Mouse (Mus musculus) neural tube, embryonic 13.5 days (tissue): ENCODE results near the gene Ier5. TPM values are rescaled to one million over a fixed set of nuclear protein-coding genes. Genes with fewer than 3 reads are reported as not detected.
A peak's percentile ranks its signal among the peaks of the same experiment; 100 is the strongest.

Experiments
- ATAC-seq: fragments of 200-750 bp; cut with Nextera tagmentation; 2 replicates; pipeline ENCODE4 v1.8.0; 2017; ENCODE audit warnings: low read depth, mild to moderate bottlenecking, moderate TSS enrichment, moderate library complexity
- H3K27ac ChIP-seq: fragments of 300-500 bp; sonication (generic); replicated peaks from 2 replicates; pipeline ENCODE4 v1.5.1; 2015; ENCODE audit warnings: moderate library complexity, mild to moderate bottlenecking, inconsistent platforms
- H3K27me3 ChIP-seq: fragments of 300-500 bp; sonication (generic); 2 replicates; pipeline ENCODE4 v1.6.1; 2015; ENCODE audit warnings: mild to moderate bottlenecking, inconsistent platforms
- H3K36me3 ChIP-seq: fragments of 300-500 bp; sonication (generic); 2 replicates; pipeline ENCODE4 v1.6.1; 2015; ENCODE audit warnings: mild to moderate bottlenecking, inconsistent platforms
- H3K4me1 ChIP-seq: fragments of 300-500 bp; sonication (generic); replicated peaks from 2 replicates; pipeline ENCODE4 v1.6.1; 2015; ENCODE audit warnings: inconsistent platforms
- H3K4me2 ChIP-seq: fragments of 300-500 bp; sonication (generic); 2 replicates; pipeline ENCODE4 v1.6.1; 2015; ENCODE audit warnings: inconsistent platforms, mild to moderate bottlenecking, moderate library complexity
- H3K4me3 ChIP-seq: fragments of 300-500 bp; sonication (generic); 2 replicates; pipeline ENCODE4 v1.5.1; 2015; ENCODE audit warnings: mild to moderate bottlenecking, inconsistent platforms
- H3K9ac ChIP-seq: fragments of 300-500 bp; sonication (generic); 2 replicates; pipeline ENCODE4 v1.6.1; 2015; ENCODE audit warnings: moderate library complexity, mild to moderate bottlenecking, inconsistent platforms
- H3K9me3 ChIP-seq: fragments of 300-500 bp; sonication (generic); 2 replicates; pipeline ENCODE4 v1.6.1; 2016; ENCODE audit warnings: inconsistent platforms
- WGBS: fragments of 180-500 bp; shearing (Covaris S2); methylation state at CpG from one replicate; pipeline ENCODE4 v1.1.7; 2015; 5-methylcytosine and 5-hydroxymethylcytosine counted together
- polyA plus RNA-seq: library from polyadenylated mRNA; unstranded; fragments of >200 nt; fragmentation: Nextera tagmentation; extraction: Ambion mirVana; gene quantifications from 2 replicates; pipeline ENCODE4 v1.2.1, GENCODE M21; 2015

The Ier5 gene
- polyA plus RNA-seq, 1 experiment from 2014 or later = 7.5 TPM

DNA sequence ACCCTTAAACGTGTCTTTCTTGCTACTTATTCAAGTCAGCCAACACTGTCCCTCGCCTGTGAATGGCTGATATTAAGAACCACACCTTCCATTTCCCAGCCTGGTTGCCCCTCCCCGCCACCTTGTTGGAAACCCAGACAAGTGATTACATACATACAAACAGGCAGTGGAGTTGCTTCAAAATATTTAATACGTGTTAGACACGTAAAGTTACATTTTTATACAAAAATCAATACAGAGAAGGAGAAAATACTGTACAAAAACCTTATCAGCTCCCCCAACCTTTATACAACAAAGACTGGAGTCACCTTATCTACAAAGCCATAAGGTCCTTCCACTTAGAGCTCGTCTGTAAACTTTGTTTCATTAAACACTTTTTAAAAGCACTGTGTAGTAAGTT lies 2.1 kb downstream of the Ier5 start:
- Histone ChIP-seq H3K9ac (peak overlapping the region; percentile 100), H3K9me3 (no peaks in the 10 kb centered on the region), H3K4me3 (peak overlapping the region; percentile 99), H3K27ac (peak overlapping the region; percentile 89), H3K36me3 (no peaks in the 10 kb centered on the region), H3K4me2 (peak overlapping the region; percentile 86), H3K27me3 (no peaks in the 10 kb centered on the region), H3K4me1 (peaks cover 56% of the 10 kb centered on the region)
- ATAC-seq = no peak
- 33% methylated on average over 6 of the region's 6 CpGs for WGBS

DNA sequence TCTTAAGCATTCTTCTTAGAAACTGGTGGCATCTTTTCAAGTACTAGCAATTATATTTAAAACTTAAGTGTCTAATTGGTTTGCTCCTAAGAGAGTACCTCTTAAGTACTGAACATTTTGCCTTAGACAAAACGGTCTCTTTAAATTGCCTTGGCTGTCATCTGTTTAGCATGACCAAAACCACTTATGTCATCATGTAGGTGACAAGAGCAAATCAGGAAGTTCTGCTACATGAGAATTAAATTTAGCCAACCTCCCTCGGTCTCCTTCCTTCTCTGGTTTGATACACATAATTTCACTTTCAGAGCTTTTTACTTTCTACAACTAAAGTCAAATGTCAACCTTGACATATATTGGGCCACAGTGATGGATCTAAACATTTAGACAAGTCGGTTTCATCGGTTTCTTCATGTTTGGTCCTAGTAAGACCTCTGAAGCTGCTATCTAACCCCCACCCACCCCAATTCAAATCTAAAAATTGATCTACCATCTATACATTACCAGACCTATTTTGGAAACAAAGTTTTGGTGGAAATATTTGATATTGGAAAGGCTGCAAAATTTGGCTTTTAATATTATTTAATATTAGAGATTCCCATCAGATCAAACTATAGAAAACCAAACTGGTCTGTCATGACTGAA lies 2.7 kb downstream of the Ier5 start:
- Histone ChIP-seq H3K4me3 (peak overlapping the region; percentile 99), H3K36me3 (no peaks in the 10 kb centered on the region), H3K4me1 (peaks cover 62% of the 10 kb centered on the region), H3K27me3 (no peaks in the 10 kb centered on the region), H3K9me3 (no peaks in the 10 kb centered on the region), H3K9ac (peak overlapping the region; percentile 100; the same call in 1 of the 2 replicates), H3K27ac (no peak overlapping the region), H3K4me2 (peak overlapping the region; percentile 86)
- ATAC-seq = no peak
- 80% methylated on average over 4 of the region's 4 CpGs for WGBS

DNA sequence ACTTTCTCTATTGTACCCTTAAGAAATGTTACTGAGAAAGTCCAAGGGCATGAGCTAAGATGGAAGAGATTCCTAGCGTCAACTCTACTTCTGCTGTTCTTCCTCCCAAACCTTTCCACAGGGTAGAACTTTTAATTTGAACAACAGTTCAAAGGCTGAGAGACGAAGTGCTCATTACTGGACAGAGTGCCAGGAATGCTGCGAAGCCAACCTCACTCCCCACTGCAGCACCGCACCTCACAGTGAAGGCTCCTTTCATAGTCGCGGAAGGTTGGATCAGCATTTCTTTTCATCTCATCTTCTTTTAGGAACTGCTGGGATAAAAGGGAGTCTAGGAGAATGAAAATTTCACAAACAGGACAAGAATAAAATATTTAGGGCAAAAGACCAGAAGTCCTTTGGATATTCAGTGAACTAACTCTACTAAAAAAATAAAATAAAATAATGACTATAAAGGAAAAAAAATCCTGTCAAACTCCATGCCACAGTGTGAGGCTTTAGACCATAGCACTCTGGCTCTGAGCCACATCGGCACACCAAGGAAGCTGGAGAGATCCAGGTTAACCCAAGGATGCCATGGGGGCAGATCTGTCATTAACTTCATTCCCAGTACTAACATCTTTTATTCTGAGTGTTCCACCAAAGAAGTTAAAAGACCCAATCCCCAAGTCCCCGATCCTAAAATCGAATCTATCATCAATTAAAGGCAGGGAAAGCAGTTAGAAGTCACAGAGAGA lies 5.3 kb downstream of the Ier5 start:
- no peaks in the 10 kb centered on the region for H3K36me3 ChIP-seq
- H3K27me3 ChIP-seq = no peaks in the 10 kb centered on the region
- H3K27ac ChIP-seq = no peak overlapping the region
- no peaks in the 10 kb centered on the region for H3K9me3 ChIP-seq
- ATAC-seq = no peak
- H3K9ac ChIP-seq = no peak overlapping the region
- H3K4me2 ChIP-seq = no peak overlapping the region
- WGBS = 53% methylated on average over 9 of the region's 9 CpGs
- H3K4me1 ChIP-seq = peaks cover 63% of the 10 kb centered on the region
- H3K4me3 ChIP-seq = no peak overlapping the region

DNA sequence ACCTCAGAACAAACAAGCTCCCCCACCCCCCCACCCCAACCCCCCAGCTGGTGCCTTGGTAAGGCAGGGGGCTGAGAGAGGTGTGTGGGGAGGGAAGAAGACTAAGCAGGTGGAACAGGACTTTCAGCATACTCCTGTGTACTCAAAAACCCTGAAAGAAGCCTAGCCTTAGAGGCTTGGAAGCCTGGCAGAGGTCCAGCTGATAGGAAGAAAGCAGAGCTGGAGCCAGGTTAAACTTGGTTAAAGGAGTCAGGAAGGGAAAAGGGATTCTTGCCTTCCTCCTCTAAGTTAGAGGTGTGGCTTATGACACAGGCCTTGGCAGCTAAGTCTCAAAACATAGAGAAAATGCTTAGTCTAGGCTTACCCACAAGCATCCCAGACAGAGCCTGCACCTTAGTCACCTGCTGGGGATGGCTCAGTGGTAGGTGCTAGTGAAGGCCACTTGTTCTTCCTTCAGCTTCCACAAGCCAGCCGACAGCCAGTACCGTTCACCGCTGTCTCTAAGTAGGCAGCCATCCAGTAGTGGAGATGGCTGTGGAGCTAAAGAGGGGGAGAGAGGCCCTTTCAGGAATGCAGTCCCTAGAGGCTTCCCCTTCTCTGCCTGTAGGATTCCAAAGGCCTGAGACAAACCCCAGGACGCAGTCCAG lies 6.2 kb downstream of the Ier5 start:
- peak; percentile 34; the same call in 1 of the 2 replicates for ATAC-seq
- no peaks in the 10 kb centered on the region for H3K9me3 ChIP-seq
- H3K4me2 ChIP-seq = no peak overlapping the region
- WGBS = 30% methylated on average over 4 of the region's 4 CpGs
- no peaks in the 10 kb centered on the region for H3K36me3 ChIP-seq
- H3K27me3 ChIP-seq = no peaks in the 10 kb centered on the region
- H3K4me3 ChIP-seq = no peak overlapping the region
- H3K4me1 ChIP-seq = peaks cover 63% of the 10 kb centered on the region
- H3K9ac ChIP-seq = no peak overlapping the region
- 0 out of 2 replicates have a peak overlapping the region, but pooled peaks have one; percentile 79 for H3K27ac ChIP-seq

DNA sequence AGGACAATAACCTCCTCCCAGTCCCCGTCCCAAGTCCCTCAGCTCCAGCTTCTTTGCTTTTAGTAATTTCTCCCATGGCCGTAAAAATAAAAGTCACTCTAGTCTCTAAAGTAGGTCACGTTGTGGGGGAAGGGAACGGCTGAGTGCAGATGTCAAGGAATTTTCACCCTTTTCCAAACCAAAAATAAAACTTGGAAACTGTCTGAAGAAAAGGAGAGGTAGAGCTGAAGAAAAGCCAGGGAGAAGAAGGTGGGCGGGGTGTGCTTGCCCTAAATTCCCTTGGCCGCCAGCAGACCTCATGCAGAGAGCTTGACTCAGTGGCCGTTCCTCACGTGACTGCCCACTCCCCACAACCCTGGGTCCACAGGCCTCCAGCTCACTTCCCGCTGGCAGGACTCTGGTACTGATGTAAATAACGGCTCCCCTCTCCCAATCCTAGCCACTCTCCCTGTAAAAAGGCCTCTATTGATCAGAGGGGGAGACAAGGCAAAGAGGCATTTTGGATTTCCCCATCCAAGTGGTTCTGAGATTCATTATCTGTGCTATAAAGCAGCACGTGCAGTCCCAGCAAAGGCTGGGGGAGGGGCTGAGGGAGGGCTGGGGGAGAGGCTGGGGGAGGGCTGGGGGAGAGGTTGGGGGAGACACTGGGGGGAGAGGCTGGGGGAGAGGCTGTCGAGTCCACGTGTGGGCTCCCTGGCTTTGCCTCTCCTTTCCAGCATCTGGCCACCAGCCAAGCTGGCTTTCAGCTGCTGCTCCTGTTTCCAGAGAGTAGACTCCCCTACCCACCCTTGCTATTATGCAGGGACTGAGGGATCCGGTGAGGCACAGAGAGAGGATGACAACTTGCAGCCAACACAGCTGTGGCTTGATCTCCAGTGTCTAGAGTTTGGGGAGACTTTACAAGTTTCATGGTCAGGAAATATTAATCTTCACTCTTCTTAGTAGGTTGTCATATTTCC lies 7.3 kb downstream of the Ier5 start:
- H3K4me2 ChIP-seq = peak overlapping the region; percentile 22; the same call in 1 of the 2 replicates
- no peaks in the 10 kb centered on the region for H3K27me3 ChIP-seq
- WGBS = 13% methylated on average over 14 of the region's 14 CpGs
- H3K27ac ChIP-seq = peak overlapping the region; percentile 79
- peak; percentile 86 for ATAC-seq
- H3K4me1 ChIP-seq = peaks cover 56% of the 10 kb centered on the region
- no peaks in the 10 kb centered on the region for H3K9me3 ChIP-seq
- H3K36me3 ChIP-seq = no peaks in the 10 kb centered on the region
- H3K4me3 ChIP-seq = no peak overlapping the region
- H3K9ac ChIP-seq = peak overlapping the region; percentile 53; the same call in 1 of the 2 replicates

DNA sequence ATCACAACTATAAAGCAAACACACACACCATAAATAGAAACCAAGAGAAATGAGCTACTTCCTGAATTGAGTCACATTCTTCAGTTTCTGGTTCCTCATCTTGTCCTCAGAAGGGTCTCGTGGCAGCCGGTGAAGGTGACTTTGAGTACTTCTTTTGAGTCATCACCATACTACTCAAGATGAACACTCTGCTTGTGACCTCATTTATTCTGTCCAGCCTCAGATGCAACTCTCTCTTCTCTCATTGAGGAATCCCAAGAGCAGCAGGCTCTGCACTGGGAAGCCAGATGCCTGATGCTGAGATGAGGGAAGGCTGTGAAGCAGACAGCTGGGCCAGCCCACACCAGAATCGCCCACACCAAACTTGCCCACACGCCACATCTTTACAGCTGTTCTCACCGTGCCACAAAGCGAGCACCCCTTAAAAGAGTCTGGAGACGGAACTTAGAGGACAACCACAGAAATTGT lies 8.0 kb downstream of the Ier5 start:
- Histone ChIP-seq H3K9ac (no peak overlapping the region), H3K27me3 (no peaks in the 10 kb centered on the region), H3K36me3 (no peaks in the 10 kb centered on the region), H3K27ac (peak overlapping the region; percentile 79; the same call in 1 of the 2 replicates), H3K4me2 (no peak overlapping the region), H3K9me3 (no peaks in the 10 kb centered on the region), H3K4me1 (peaks cover 56% of the 10 kb centered on the region), H3K4me3 (no peak overlapping the region)
- WGBS = 57% methylated on average over 7 of the region's 7 CpGs
- no peak for ATAC-seq

DNA sequence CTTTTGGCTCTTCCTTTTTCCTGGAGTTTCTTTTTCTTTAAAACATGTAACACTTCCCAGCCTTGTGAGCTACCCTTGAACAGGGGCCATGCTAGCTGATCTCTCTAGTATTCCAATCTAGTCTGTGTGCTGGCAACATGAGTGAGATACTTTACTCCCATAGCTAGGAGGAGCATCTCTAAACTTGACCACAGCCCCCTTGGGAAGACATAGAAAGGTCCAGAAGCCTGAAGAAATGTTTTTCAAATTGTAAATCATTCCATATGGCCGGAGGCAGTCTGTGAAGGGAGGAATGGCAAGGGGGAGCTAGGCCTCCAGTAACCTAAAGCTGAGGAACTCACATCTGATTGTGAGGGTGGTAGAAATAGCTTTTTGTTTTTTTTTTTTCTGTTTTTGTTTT lies 8.7 kb downstream of the Ier5 start:
- H3K4me3 ChIP-seq = no peak overlapping the region
- H3K27me3 ChIP-seq = no peaks in the 10 kb centered on the region
- H3K36me3 ChIP-seq = no peaks in the 10 kb centered on the region
- no peak for ATAC-seq
- no peak overlapping the region for H3K9ac ChIP-seq
- no peak overlapping the region for H3K4me2 ChIP-seq
- peaks cover 57% of the 10 kb centered on the region for H3K4me1 ChIP-seq
- 67% methylated on average over 1 of the region's 1 CpGs for WGBS
- no peaks in the 10 kb centered on the region for H3K9me3 ChIP-seq
- H3K27ac ChIP-seq = no peak overlapping the region

DNA sequence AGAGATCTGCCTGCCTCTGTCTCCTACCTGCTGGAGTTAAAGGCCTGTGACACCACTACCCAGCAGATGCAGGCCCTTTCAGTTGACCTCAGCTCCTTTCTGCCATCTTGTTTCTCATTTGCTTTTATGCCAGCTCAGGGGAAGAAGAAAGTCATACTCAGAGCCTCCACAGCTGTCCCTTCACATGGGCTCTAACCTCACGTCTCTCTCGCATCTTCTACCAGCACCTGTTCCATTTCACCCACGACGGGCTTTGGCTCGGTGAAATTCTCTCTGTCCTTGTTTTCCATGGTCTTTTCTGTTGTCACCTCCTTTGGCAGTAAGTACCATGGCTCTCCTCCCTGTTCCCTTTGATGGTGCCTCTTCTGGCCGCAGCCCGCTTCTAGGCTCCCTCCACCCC lies 9.1 kb downstream of the Ier5 start:
- no peak overlapping the region for H3K9ac ChIP-seq
- no peak overlapping the region for H3K4me3 ChIP-seq
- no peak for ATAC-seq
- no peaks in the 10 kb centered on the region for H3K9me3 ChIP-seq
- WGBS = 95% methylated on average over 7 of the region's 7 CpGs
- H3K36me3 ChIP-seq = no peaks in the 10 kb centered on the region
- no peaks in the 10 kb centered on the region for H3K27me3 ChIP-seq
- peaks cover 57% of the 10 kb centered on the region for H3K4me1 ChIP-seq
- no peak overlapping the region for H3K27ac ChIP-seq
- H3K4me2 ChIP-seq = no peak overlapping the region

DNA sequence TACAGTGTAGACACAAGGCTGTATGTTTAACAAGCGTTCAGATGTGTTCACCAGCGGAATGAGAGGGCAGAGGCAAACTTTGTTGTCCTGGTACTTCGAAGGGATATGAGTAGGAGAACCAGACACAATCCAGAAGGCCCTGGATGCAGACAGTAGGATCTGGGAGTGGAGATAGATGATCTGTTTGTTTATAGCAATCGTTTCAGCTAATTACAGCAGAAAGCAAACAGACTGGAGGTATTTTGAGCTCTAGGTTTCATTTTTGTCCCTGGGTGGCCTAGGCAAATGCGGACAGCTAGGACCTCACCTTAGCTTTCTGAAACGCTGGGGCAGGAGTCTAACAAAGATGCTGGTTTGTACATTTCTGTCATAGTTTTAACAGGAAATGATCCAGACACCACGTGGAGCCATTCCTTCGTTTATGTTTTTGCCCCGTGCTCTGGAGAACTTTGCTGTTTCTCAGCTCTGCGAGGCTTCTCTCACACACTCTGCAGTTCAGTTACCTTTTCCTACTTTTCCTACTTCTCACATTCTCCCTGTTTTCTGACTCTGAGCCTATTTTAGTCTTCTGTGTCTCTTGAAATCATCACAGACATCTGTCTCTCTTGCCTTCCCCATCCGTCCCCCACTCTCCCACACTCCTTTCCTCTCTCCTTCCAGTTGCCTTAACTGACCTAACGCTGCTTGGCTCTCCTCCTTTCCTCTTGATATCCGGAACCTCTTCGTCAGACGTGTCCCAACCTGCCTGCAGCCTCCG lies 10.4 kb downstream of the Ier5 start:
- Histone ChIP-seq H3K4me1 (peaks cover 63% of the 10 kb centered on the region), H3K36me3 (no peaks in the 10 kb centered on the region), H3K4me3 (no peak overlapping the region), H3K27me3 (no peaks in the 10 kb centered on the region), H3K4me2 (no peak overlapping the region), H3K9me3 (no peaks in the 10 kb centered on the region), H3K27ac (no peak overlapping the region), H3K9ac (no peak overlapping the region)
- ATAC-seq = no peak
- 72% methylated on average over 16 of the region's 16 CpGs for WGBS

DNA sequence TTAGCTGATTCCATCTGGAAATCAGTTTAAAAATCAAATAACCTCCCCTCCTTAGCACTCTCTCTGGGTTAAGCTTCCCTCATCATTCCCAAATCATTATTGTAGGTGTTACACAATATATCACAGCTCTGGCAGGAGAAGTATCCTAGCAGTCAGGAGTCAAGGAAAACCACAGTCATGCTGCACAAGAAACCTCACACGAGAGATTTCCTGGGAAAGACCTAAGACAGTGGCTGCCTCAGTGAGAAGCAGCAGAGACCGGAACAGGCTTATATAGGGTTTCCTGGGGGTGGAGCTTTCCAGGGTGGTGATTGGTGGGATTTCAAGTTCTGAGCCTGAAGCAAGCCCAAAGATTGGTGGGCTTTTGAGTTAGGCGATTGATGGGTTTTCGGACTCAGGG lies 11.4 kb downstream of the Ier5 start:
- H3K4me1 ChIP-seq = peaks cover 59% of the 10 kb centered on the region

DNA sequence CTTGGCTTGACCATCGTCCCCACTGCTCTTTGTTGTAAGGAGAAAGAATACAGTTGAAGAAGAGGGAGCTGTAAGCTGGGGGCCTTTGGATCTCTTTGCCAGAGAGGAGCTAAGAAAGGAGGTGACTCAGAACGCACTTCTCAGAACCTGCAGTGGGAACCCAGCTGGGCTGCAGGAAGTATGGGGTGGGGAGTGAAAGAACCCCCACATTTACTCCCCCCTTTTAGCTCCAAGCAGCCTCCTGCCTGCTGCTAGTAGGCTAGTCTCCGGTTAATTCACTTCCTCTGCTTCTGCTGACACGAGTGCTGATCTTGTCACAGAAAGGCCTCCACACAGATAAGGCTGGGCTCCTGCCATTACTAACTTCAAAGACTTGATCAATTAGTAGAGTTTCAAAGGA lies 12.5 kb downstream of the Ier5 start:
- Histone ChIP-seq H3K27ac (peak overlapping the region; percentile 77), H3K36me3 (no peaks in the 10 kb centered on the region)

More for the DNA sequence above, 11.4 kb downstream of the Ier5 start:
- ATAC-seq = no peak
- Histone ChIP-seq H3K27me3 (no peaks in the 10 kb centered on the region), H3K9me3 (no peaks in the 10 kb centered on the region), H3K27ac (no peak overlapping the region), H3K9ac (no peak overlapping the region), H3K4me2 (no peak overlapping the region), H3K36me3 (no peaks in the 10 kb centered on the region), H3K4me3 (no peak overlapping the region)
- 89% methylated on average over 4 of the region's 4 CpGs for WGBS

More for the DNA sequence above, 12.5 kb downstream of the Ier5 start:
- WGBS = 9% methylated on average over 4 of the region's 4 CpGs
- Histone ChIP-seq H3K27me3 (no peaks in the 10 kb centered on the region), H3K4me1 (peaks cover 59% of the 10 kb centered on the region), H3K9me3 (no peaks in the 10 kb centered on the region), H3K4me3 (no peak overlapping the region), H3K4me2 (no peak overlapping the region), H3K9ac (no peak overlapping the region)
- no peak for ATAC-seq
